Mouse (Mus musculus) thymus, adult 2 months (tissue): ENCODE results near the gene Cxcl15.
"Not testable (repeated sequence)": the region's sequence is repeated elsewhere in the genome, so short reads cannot be mapped to it uniquely, and the experiment has no call there.

Experiments
- CTCF ChIP-seq: fragments of 200-500 bp; IDR thresholded peaks from 2 replicates; pipeline ENCODE4 v1.5.1; 2012; ENCODE audit warnings: mild to moderate bottlenecking, control low read depth, low read length, moderate library complexity, borderline replicate concordance; ENCODE audit not compliant: control insufficient read depth, poor library complexity, insufficient read depth; ENCODE audit errors: extremely low read depth
- POLR2A ChIP-seq: fragments of 200-500 bp; IDR thresholded peaks from 2 replicates; pipeline ENCODE4 v1.6.1; 2012; ENCODE audit warnings: mild to moderate bottlenecking, low read length, control low read depth, moderate library complexity; ENCODE audit not compliant: control insufficient read depth, poor library complexity, insufficient read depth; ENCODE audit errors: extremely low read depth

GRCm38 (mm10) chr5:90851391-90851790 lies 57.1 kb downstream of the Cxcl15 start:
- not testable (repeated sequence) for TF ChIP-seq CTCF, POLR2A
